Mouse (Mus musculus): ENCODE data around the gene Glycam1. TPM values are rescaled to one million over a fixed set of nuclear protein-coding genes. Genes with fewer than 3 reads are reported as not detected.

Gene Glycam1
- polyA plus RNA-seq, 1 experiment from 2014 or later, result not detected

DNA sequence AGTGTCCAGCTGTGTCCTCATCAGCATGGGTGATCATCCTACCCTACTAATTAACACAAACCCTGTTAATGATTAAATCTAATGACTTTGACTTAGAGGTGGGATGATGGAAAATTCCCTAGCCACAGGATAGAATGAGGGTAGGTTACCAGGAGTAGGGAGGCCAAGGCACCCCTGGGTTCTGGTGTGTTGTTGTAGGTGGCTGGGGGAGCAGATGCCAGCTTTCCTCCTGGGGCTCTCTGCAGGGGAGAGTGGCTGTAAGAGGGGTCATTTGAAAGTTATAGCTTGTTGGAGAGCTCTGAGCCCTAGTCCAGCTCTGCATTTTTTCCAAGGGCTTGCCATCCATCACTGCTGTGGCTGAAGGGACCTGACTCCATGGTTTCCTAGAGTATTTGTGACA is 22.4 kb downstream of the Glycam1 start:
- Histone ChIP-seq H3K4me1 (ENCODE audit: control insufficient read depth, insufficient read depth, low read length) (no peaks in the 10 kb centered on the region; the same call in 1 of the 2 replicates), H3K4me3 (ENCODE audit: low read length) (no peak overlapping the region), H3K9ac (ENCODE audit: low read length) (no peak overlapping the region), H3K27ac (ENCODE audit: low read length) (no peak overlapping the region), H3K36me3 (ENCODE audit: control insufficient read depth, insufficient read depth) (no peaks in the 10 kb centered on the region), H3K9me3 (replicated peaks; ENCODE audit: control insufficient read depth, low read length) (no peaks in the 10 kb centered on the region), H3K27me3 (ENCODE audit: control insufficient read depth, insufficient read depth, low read length) (peaks cover 7% of the 10 kb centered on the region; the same call in 1 of the 2 replicates), H3K4me2 (ENCODE audit: low read depth, low read length) (no peak overlapping the region)
- ATAC-seq (replicated peaks; ENCODE audit: extremely low read depth, insufficient read depth, low FRiP score), result no peak

DNA sequence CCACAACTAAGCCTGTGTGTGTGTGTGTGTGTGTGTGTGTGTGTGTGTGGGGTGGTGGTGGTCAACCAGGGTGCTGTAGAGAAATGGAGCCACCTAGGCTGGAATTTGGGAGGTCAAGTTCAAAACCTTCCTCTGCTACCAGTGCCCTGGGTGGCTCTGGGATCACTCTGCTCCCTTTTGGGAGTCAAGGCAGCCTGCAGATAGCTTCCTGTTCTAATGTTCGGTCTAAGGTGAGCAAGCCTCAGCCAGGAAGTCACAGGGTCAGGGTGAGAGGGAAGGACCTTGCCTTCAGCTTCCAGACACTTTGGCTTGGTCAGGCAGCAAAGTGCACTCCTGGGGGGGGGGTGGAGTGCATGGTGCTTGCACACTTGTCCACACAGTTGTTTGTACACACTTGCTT is 24.2 kb downstream of the Glycam1 start:
- Histone ChIP-seq H3K36me3 (ENCODE audit: control insufficient read depth, insufficient read depth) (no peaks in the 10 kb centered on the region), H3K4me1 (ENCODE audit: control insufficient read depth, insufficient read depth, low read length) (peaks cover 7% of the 10 kb centered on the region), H3K4me3 (ENCODE audit: low read length) (no peak overlapping the region), H3K9ac (ENCODE audit: low read length) (no peak overlapping the region), H3K4me2 (ENCODE audit: low read depth, low read length) (no peak overlapping the region), H3K27me3 (ENCODE audit: control insufficient read depth, insufficient read depth, low read length) (peaks cover 7% of the 10 kb centered on the region; the same call in 1 of the 2 replicates), H3K9me3 (replicated peaks; ENCODE audit: control insufficient read depth, low read length) (no peaks in the 10 kb centered on the region), H3K27ac (ENCODE audit: low read length) (no peak overlapping the region)
- no peak for ATAC-seq (replicated peaks; ENCODE audit: extremely low read depth, insufficient read depth, low FRiP score)
- 73% methylated on average over 1 of the region's 1 CpGs for WGBS

DNA sequence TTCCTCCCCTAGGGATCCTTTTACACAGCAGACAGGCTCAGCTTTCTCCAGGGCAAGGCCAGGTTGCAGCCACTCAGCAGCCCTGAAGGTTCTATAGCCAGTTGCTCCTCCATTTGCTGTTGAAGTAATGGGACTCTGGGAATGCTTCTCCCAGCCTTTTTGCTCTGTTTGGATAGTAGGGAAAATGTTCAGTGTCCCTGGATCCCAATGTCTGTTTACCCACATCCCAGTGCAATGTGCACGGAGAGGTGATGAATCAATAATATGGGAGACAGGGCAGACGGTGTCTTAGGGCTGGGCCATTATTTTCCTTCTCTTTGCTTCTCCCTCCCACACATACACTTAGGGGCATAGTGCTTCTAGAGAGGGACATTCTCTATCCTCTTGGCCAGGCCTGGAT is 25.6 kb downstream of the Glycam1 start:
- H3K9ac ChIP-seq (ENCODE audit: low read length), result no peak overlapping the region
- no peak overlapping the region for H3K4me3 ChIP-seq (ENCODE audit: low read length)
- ATAC-seq (replicated peaks; ENCODE audit: extremely low read depth, insufficient read depth, low FRiP score), result no peak
- peaks cover 7% of the 10 kb centered on the region for H3K4me1 ChIP-seq (ENCODE audit: control insufficient read depth, insufficient read depth, low read length)
- H3K36me3 ChIP-seq (ENCODE audit: control insufficient read depth, insufficient read depth), result no peaks in the 10 kb centered on the region
- H3K4me2 ChIP-seq (ENCODE audit: low read depth, low read length), result no peak overlapping the region
- H3K27ac ChIP-seq (ENCODE audit: low read length), result no peak overlapping the region
- H3K9me3 ChIP-seq (replicated peaks; ENCODE audit: control insufficient read depth, low read length), result no peaks in the 10 kb centered on the region
- H3K27me3 ChIP-seq (ENCODE audit: control insufficient read depth, insufficient read depth, low read length), result peaks cover 9% of the 10 kb centered on the region
- WGBS, result 62% methylated on average over 2 of the region's 2 CpGs

DNA sequence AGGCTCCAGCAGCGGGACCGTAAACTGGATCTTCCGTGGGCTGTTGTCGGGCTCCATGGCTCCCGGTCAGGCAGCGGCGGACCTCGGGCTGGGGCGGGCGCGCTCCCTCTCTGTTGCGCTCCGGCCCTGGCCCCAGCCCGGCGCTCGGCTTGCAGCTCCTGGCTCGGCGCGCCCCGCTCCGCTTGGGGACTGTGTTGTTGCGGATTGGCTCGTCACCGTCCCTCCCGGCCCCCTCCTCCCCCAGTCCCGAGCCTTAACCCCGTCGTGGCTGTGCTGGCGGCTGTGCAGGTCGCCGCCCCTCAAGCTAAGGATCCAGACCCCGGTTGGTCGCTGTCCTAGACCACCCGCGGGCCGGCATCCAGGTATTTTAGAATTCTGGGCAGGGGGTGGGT is 27.1 kb downstream of the Glycam1 start, which contains the start of gene Ppp1r1a:
Gene Ppp1r1a (minus strand): TSS at position 182 of the 392 bp plus-strand sequence.
- Histone ChIP-seq H3K4me1 (ENCODE audit: control insufficient read depth, insufficient read depth, low read length) (peaks cover 7% of the 10 kb centered on the region), H3K27ac (ENCODE audit: low read length) (peak within 1 kb of the TSS; percentile 85), H3K27me3 (ENCODE audit: control insufficient read depth, insufficient read depth, low read length) (peaks cover 9% of the 10 kb centered on the region), H3K4me2 (ENCODE audit: low read depth, low read length) (peak within 1 kb of the TSS; percentile 77), H3K36me3 (ENCODE audit: control insufficient read depth, insufficient read depth) (no peaks in the 10 kb centered on the region), H3K9me3 (replicated peaks; ENCODE audit: control insufficient read depth, low read length) (no peaks in the 10 kb centered on the region), H3K9ac (ENCODE audit: low read length) (peak within 1 kb of the TSS; percentile 73), H3K4me3 (ENCODE audit: low read length) (peak within 1 kb of the TSS; percentile 61)
- under 1% methylated on average over 33 of the region's 36 CpGs for WGBS
- ATAC-seq (replicated peaks; ENCODE audit: extremely low read depth, insufficient read depth, low FRiP score), result peak; percentile 81

DNA sequence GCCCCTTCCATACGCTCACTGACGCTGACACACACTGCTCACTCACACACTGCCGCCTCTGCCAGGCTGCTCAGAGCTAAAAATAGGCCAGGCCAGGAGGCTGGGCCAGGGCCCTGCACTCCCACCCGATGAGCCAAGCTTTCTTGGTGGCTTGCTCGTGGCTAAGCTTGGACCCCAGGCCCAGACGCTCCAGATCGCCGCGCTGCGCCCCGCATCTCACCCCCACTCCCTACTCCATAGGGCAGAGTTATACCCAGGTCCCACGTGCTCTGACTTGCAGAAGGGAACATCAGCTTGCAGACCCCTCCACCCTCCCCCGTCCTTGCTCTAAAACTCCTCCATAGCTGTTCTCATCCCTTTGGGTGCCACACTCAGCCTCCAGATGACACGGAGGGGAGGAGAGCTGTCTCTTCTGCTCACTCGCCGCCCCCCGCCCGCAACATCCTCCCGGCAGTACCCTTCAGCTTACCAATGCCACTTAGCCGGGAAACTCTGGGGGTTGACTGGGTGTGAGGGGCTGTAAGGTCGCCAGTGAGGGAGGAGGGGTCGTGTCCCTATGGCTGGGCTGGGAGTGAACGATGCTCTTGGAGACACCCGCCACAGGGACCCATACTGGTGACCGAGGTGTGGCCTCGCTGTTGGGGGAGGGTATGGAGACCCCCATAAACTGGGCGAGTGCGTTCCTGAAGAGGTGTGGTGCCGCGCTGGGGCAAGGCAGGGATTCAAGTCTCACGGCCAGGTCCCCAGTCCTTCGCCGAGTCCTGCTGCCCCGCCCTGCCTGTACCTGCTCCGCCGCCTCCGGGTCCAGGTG is 27.7 kb downstream of the Glycam1 start:
- H3K36me3 ChIP-seq (ENCODE audit: control insufficient read depth, insufficient read depth), result no peaks in the 10 kb centered on the region
- peaks cover 9% of the 10 kb centered on the region for H3K27me3 ChIP-seq (ENCODE audit: control insufficient read depth, insufficient read depth, low read length)
- no peaks in the 10 kb centered on the region for H3K9me3 ChIP-seq (replicated peaks; ENCODE audit: control insufficient read depth, low read length)
- H3K4me2 ChIP-seq (ENCODE audit: low read depth, low read length), result peak overlapping the region; percentile 77
- peak; percentile 79 for ATAC-seq (replicated peaks; ENCODE audit: extremely low read depth, insufficient read depth, low FRiP score)
- WGBS, result under 1% methylated on average over 37 of the region's 37 CpGs
- H3K4me1 ChIP-seq (ENCODE audit: control insufficient read depth, insufficient read depth, low read length), result peaks cover 7% of the 10 kb centered on the region
- peak overlapping the region; percentile 85 for H3K27ac ChIP-seq (ENCODE audit: low read length)
- peak overlapping the region; percentile 61 for H3K4me3 ChIP-seq (ENCODE audit: low read length)
- H3K9ac ChIP-seq (ENCODE audit: low read length), result peak overlapping the region; percentile 73

DNA sequence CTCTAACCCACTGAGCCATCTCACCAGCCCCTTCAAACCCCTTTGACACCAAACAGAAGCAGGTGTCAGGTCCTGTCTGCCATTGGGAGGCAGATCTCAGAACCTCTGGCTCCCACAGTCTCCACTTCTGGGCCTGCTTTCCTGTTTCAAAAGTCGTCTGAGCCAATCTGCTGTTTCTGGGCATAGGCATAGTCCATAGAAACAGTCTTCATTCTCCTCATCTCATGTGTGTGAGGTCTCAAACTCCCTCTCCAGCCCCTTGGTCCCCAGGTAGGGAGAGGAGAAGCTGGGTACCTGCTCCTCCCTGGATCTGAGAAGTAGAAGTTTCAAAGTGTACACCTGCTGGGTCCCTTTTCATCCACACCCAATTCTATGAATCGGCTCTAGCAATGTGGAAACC is 28.4 kb downstream of the Glycam1 start:
- Histone ChIP-seq H3K9me3 (replicated peaks; ENCODE audit: control insufficient read depth, low read length) (no peaks in the 10 kb centered on the region), H3K9ac (ENCODE audit: low read length) (peak overlapping the region; percentile 45), H3K4me3 (ENCODE audit: low read length) (peak overlapping the region; percentile 61), H3K4me1 (ENCODE audit: control insufficient read depth, insufficient read depth, low read length) (peaks cover 7% of the 10 kb centered on the region), H3K36me3 (ENCODE audit: control insufficient read depth, insufficient read depth) (no peaks in the 10 kb centered on the region), H3K4me2 (ENCODE audit: low read depth, low read length) (peak overlapping the region; percentile 77), H3K27ac (ENCODE audit: low read length) (peak overlapping the region; percentile 85), H3K27me3 (ENCODE audit: control insufficient read depth, insufficient read depth, low read length) (peaks cover 9% of the 10 kb centered on the region)
- WGBS, result 23% methylated on average over 2 of the region's 2 CpGs
- ATAC-seq (replicated peaks; ENCODE audit: extremely low read depth, insufficient read depth, low FRiP score), result no peak

DNA sequence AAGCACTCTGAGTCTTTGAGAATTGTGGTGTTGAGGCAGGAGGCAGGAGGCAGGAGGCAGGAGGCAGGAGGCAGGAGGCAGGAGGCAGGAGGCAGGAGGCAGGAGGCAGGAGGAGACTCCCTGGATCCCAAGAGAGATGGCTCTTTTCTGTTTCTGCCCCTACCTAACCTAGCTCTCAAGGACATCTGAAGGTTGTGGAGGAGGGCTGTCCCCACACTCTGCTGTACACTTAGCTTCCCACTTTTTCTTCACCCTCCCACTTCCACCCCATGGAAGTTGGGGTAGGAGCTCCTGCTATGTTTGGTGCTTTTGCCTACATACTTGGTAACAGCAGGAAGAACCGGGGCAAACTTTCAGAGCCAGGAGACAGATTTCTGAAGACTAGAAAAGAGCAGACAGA is 29.1 kb downstream of the Glycam1 start:
- Histone ChIP-seq H3K27ac (ENCODE audit: low read length) (no peak overlapping the region), H3K4me2 (ENCODE audit: low read depth, low read length) (no peak overlapping the region), H3K4me1 (ENCODE audit: control insufficient read depth, insufficient read depth, low read length) (peaks cover 7% of the 10 kb centered on the region), H3K4me3 (ENCODE audit: low read length) (no peak overlapping the region), H3K9me3 (replicated peaks; ENCODE audit: control insufficient read depth, low read length) (no peaks in the 10 kb centered on the region), H3K9ac (ENCODE audit: low read length) (no peak overlapping the region), H3K27me3 (ENCODE audit: control insufficient read depth, insufficient read depth, low read length) (peaks cover 9% of the 10 kb centered on the region), H3K36me3 (ENCODE audit: control insufficient read depth, insufficient read depth) (no peaks in the 10 kb centered on the region)
- WGBS, result 60% methylated on average over 1 of the region's 1 CpGs
- no peak for ATAC-seq (replicated peaks; ENCODE audit: extremely low read depth, insufficient read depth, low FRiP score)

DNA sequence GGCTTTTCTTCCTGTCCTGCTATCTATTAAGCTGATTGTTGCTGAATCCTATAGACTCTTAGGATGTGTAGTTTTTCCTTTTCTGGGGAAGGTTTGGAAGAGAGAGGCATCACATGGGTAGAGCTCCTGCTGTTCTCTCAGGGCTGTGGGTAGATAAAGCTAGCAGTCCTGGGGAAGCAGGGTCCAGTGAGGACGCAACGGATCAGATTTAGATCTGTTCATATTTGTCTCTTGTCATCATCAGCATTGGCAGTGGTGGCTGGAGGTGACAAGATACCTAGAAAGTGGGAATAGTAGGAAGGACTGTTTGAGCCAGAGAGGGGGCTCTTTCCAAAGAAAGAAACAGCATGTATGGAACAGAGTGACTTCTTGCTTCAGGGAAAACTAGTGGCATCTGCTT is 29.9 kb downstream of the Glycam1 start:
- peaks cover 9% of the 10 kb centered on the region for H3K27me3 ChIP-seq (ENCODE audit: control insufficient read depth, insufficient read depth, low read length)
- no peak overlapping the region for H3K27ac ChIP-seq (ENCODE audit: low read length)
- no peaks in the 10 kb centered on the region for H3K9me3 ChIP-seq (replicated peaks; ENCODE audit: control insufficient read depth, low read length)
- ATAC-seq (replicated peaks; ENCODE audit: extremely low read depth, insufficient read depth, low FRiP score), result no peak
- no peak overlapping the region for H3K4me3 ChIP-seq (ENCODE audit: low read length)
- peaks cover 7% of the 10 kb centered on the region for H3K4me1 ChIP-seq (ENCODE audit: control insufficient read depth, insufficient read depth, low read length)
- no peak overlapping the region for H3K4me2 ChIP-seq (ENCODE audit: low read depth, low read length)
- 62% methylated on average over 2 of the region's 2 CpGs for WGBS
- H3K9ac ChIP-seq (ENCODE audit: low read length), result no peak overlapping the region
- H3K36me3 ChIP-seq (ENCODE audit: control insufficient read depth, insufficient read depth), result no peaks in the 10 kb centered on the region

DNA sequence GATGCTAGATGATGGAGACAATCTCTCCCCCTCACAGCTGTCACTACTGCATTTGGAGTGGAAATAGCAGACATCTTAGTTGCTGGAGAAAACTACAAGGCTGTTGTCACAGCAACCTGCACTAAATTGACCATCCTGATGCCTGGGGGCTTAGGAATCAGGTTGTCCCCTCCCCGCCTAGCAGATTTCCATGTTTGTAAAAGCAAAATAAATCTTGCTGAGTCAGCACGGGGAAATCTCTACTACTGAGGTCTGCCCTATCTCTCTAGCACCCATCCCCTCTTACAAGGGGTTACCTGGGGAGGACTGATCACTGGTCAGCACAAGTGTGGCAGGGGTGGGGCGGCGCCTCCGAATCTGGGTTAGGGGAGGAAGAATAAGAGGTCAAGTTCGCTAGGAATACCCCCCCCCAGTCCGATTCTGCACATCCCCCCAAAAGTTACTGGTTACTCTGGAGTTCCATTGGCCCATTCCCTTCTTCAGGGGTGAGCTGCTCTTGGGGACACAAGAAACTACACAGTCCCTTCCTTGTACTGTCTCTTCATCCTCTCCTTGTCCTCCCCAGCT is 30.7 kb downstream of the Glycam1 start:
- no peaks in the 10 kb centered on the region for H3K36me3 ChIP-seq (ENCODE audit: control insufficient read depth, insufficient read depth)

More for the DNA sequence above, 30.7 kb downstream of the Glycam1 start:
- WGBS, result 87% methylated on average over 7 of the region's 7 CpGs
- H3K9me3 ChIP-seq (replicated peaks; ENCODE audit: control insufficient read depth, low read length), result no peaks in the 10 kb centered on the region
- no peak overlapping the region for H3K9ac ChIP-seq (ENCODE audit: low read length)
- H3K27ac ChIP-seq (ENCODE audit: low read length), result no peak overlapping the region
- H3K4me2 ChIP-seq (ENCODE audit: low read depth, low read length), result no peak overlapping the region
- H3K4me1 ChIP-seq (ENCODE audit: control insufficient read depth, insufficient read depth, low read length), result peaks cover 7% of the 10 kb centered on the region
- no peak for ATAC-seq (replicated peaks; ENCODE audit: extremely low read depth, insufficient read depth, low FRiP score)
- peaks cover 8% of the 10 kb centered on the region for H3K27me3 ChIP-seq (ENCODE audit: control insufficient read depth, insufficient read depth, low read length)
- no peak overlapping the region for H3K4me3 ChIP-seq (ENCODE audit: low read length)
